Mouse (Mus musculus) stomach, postnatal 0 days (tissue): ENCODE data around the gene Plcb1.

ENCODE experiments used
- CTCF ChIP-seq: IDR thresholded peaks from 2 replicates; pipeline ENCODE4 v1.5.1; 2016; ENCODE audit warnings: antibody characterized with exemption, low read depth, mild to moderate bottlenecking, moderate library complexity
- EP300 ChIP-seq: optimal IDR thresholded peaks from 2 replicates; pipeline ENCODE3; 2016; ENCODE audit warnings: antibody characterized with exemption

DNA sequence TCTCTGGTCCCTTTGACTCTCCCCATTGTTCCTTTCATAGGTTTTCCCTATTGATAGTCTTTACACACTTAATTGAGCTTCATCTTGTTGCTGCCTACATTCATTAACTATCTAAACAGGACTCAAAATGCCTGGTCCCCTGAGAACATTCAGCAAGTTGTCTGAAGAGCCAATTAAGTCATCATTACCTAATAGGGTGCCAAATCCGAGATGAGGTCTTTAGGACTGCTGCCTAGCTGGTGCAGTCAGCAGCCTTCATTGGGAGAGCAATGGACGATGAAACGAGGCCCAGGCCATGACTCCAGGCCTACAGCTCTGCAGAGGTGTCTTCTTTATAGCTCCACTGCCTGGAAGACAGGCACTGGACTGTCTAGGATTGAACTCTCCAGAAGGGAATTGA, 710.7 kb downstream of the Plcb1 start:
- no peak for TF ChIP-seq EP300
- TF ChIP-seq CTCF = no peak
